Mouse (Mus musculus): Measurements from ENCODE around the gene Zfp706. TPM values are rescaled to one million over a fixed set of nuclear protein-coding genes. Genes with fewer than 3 reads are reported as not detected.

Zfp706 gene
- 23.6 and 65.1 TPM in 2 replicates for total RNA-seq (2012; rRNA removed)

DNA sequence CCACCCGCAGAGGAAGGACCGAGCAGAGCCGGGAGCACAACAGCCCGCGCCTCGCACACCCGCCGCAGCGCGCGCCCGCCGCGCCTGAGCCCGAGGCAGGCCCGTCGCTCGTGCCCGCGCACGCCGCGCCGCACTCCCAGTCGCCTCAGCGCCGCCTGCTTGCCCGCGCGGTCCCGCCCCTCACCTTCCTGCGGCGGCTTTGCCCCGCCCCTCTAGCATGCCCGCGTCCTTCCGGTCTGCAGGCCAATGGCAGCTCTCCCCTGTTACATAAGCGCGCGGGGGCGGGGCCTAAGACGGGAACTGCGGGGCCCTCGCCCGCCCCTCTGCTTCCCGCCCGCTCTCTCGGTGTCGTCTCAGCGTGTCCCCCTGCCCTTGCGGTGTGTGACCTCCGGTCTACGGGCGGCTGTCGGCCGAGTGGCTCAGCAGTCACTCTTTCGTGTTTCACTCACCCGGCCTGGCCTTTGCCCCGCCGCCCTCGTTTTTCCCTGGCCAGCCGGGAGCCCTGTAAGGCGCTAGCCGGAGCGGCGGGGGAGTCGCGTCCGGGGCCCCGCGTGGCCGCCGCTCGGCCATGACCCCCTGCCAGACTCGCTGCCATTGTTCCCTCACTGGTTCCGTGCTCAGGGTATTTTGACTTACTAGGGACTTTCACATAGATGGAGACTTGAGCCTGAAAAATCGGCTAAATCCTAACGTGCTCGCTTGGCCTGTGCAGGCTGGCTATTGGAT, at the start of gene Zfp706:
Zfp706 (minus strand) TSS at position 541 of the 726 bp plus-strand sequence.
- TF ChIP-seq HCFC1 (IDR thresholded peaks at IDR 0.05; ENCODE audit: borderline replicate concordance, insufficient read depth, low read length) (peak; percentile 45; the same call in 1 of the 2 replicates), MAFK (IDR thresholded peaks at IDR 0.05; ENCODE audit: insufficient read depth, low read depth, low read length) (no peak)
- Histone ChIP-seq H3K27ac (ENCODE audit: insufficient read depth, low read depth, low read length, poor library complexity, severe bottlenecking) (peak within 1 kb of the TSS; percentile 98), H3K4me3 (ENCODE audit: insufficient read depth in 1 of 2, low read depth in 1 of 2, low read length in 2 of 2, poor library complexity in 1 of 2, severe bottlenecking in 1 of 2) (peak within 1 kb of the TSS; percentile 97 to 98), H3K9ac (ENCODE audit: insufficient read depth, low read depth, low read length, poor library complexity, severe bottlenecking) (peak within 1 kb of the TSS; percentile 99), H3K9me3 (ENCODE audit: control insufficient read depth, insufficient read depth, low read depth, low read length) (no peaks in the 10 kb centered on the region), H3K4me1 (ENCODE audit: control insufficient read depth in 2 of 2, insufficient read depth in 2 of 2, low read length in 2 of 2, poor library complexity in 1 of 2) (peaks cover 9 to 14% of the 10 kb centered on the region in 2 experiments), H3K36me3 (ENCODE audit: control insufficient read depth, insufficient read depth, low read length, poor library complexity, severe bottlenecking) (peaks cover 6% of the 10 kb centered on the region)
- in situ Hi-C loops (cut with MboI; ENCODE audit: low sequenced_read_pairs in 2 of 2, unreplicated experiment in 2 of 2), result no loop called here
- peak; percentile 95 for DNase-seq (ENCODE audit: low read depth, low spot score)

- H3K4me1 ChIP-seq (ENCODE audit: control insufficient read depth in 2 of 2, insufficient read depth in 2 of 2, low read length in 2 of 2, poor library complexity in 1 of 2), result peaks cover 0 to 2% of the 10 kb centered on the region in 2 experiments; a peak in 1 of 4 replicates
- no peak overlapping the region for H3K27ac ChIP-seq (ENCODE audit: insufficient read depth, low read depth, low read length, poor library complexity, severe bottlenecking)
- H3K36me3 ChIP-seq (ENCODE audit: control insufficient read depth, insufficient read depth, low read length, poor library complexity, severe bottlenecking), result no peaks in the 10 kb centered on the region
- DNase-seq (ENCODE audit: low read depth, low spot score), result no peak
- no peaks in the 10 kb centered on the region; the same call in 1 of the 2 replicates for H3K9me3 ChIP-seq (ENCODE audit: control insufficient read depth, insufficient read depth, low read depth, low read length)
- H3K4me3 ChIP-seq (ENCODE audit: insufficient read depth in 1 of 2, low read depth in 1 of 2, low read length in 2 of 2, poor library complexity in 1 of 2, severe bottlenecking in 1 of 2), result no peak overlapping the region
- H3K9ac ChIP-seq (ENCODE audit: insufficient read depth, low read depth, low read length, poor library complexity, severe bottlenecking), result no peak overlapping the region
- in situ Hi-C loops (cut with MboI; ENCODE audit: low sequenced_read_pairs in 2 of 2, unreplicated experiment in 2 of 2), result no loop called here
- TF ChIP-seq HCFC1 (IDR thresholded peaks at IDR 0.05; ENCODE audit: borderline replicate concordance, insufficient read depth, low read length), result no peak
- TF ChIP-seq CHD2 (IDR thresholded peaks at IDR 0.05; ENCODE audit: low read depth, low read length), result no peak
- no peak for TF ChIP-seq ZC3H11A (IDR thresholded peaks at IDR 0.05; ENCODE audit: borderline replicate concordance, low read depth, low read length)
- TF ChIP-seq ZNF384 (IDR thresholded peaks at IDR 0.05; ENCODE audit: low read depth, low read length), result no peak
- no peak for TF ChIP-seq MAFK (IDR thresholded peaks at IDR 0.05; ENCODE audit: insufficient read depth, low read depth, low read length)
Measured at GRCm38 (mm10) chr15:37054582-37054981, 47.0 kb upstream of the Zfp706 start.

GRCm38 (mm10) chr15:37053085-37053762, 45.7 kb upstream of the Zfp706 start:
- in situ Hi-C loops (cut with MboI; ENCODE audit: low sequenced_read_pairs in 2 of 2, unreplicated experiment in 2 of 2), result no loop called here
- Histone ChIP-seq H3K36me3 (ENCODE audit: control insufficient read depth, insufficient read depth, low read length, poor library complexity, severe bottlenecking) (no peaks in the 10 kb centered on the region), H3K4me1 (ENCODE audit: control insufficient read depth in 2 of 2, insufficient read depth in 2 of 2, low read length in 2 of 2, poor library complexity in 1 of 2) (peaks cover 0 to 2% of the 10 kb centered on the region in 2 experiments; a peak in 1 of 4 replicates), H3K9ac (ENCODE audit: insufficient read depth, low read depth, low read length, poor library complexity, severe bottlenecking) (no peak overlapping the region), H3K4me3 (ENCODE audit: insufficient read depth in 1 of 2, low read depth in 1 of 2, low read length in 2 of 2, poor library complexity in 1 of 2, severe bottlenecking in 1 of 2) (no peak overlapping the region), H3K9me3 (ENCODE audit: control insufficient read depth, insufficient read depth, low read depth, low read length) (no peaks in the 10 kb centered on the region; the same call in 1 of the 2 replicates), H3K27ac (ENCODE audit: insufficient read depth, low read depth, low read length, poor library complexity, severe bottlenecking) (no peak overlapping the region)
- no peak for DNase-seq (ENCODE audit: low read depth, low spot score)
- TF ChIP-seq MAFK (IDR thresholded peaks at IDR 0.05; ENCODE audit: insufficient read depth, low read depth, low read length), result no peak
- TF ChIP-seq ZNF384 (IDR thresholded peaks at IDR 0.05; ENCODE audit: low read depth, low read length), result no peak
- no peak for TF ChIP-seq CHD2 (IDR thresholded peaks at IDR 0.05; ENCODE audit: low read depth, low read length)
- no peak for TF ChIP-seq HCFC1 (IDR thresholded peaks at IDR 0.05; ENCODE audit: borderline replicate concordance, insufficient read depth, low read length)
- no peak for TF ChIP-seq ZC3H11A (IDR thresholded peaks at IDR 0.05; ENCODE audit: borderline replicate concordance, low read depth, low read length)

- no peak for TF ChIP-seq MAFK (IDR thresholded peaks at IDR 0.05; ENCODE audit: insufficient read depth, low read depth, low read length)
- H3K36me3 ChIP-seq (ENCODE audit: control insufficient read depth, insufficient read depth, low read length, poor library complexity, severe bottlenecking), result no peaks in the 10 kb centered on the region
- in situ Hi-C loops (cut with MboI; ENCODE audit: low sequenced_read_pairs in 2 of 2, unreplicated experiment in 2 of 2), result no loop called here
Measured at GRCm38 (mm10) chr15:37047403-37047802, 39.8 kb upstream of the Zfp706 start.

More at GRCm38 (mm10) chr15:37047403-37047802, 39.8 kb upstream of the Zfp706 start:
- Histone ChIP-seq H3K4me3 (ENCODE audit: insufficient read depth in 1 of 2, low read depth in 1 of 2, low read length in 2 of 2, poor library complexity in 1 of 2, severe bottlenecking in 1 of 2) (no peak overlapping the region), H3K9ac (ENCODE audit: insufficient read depth, low read depth, low read length, poor library complexity, severe bottlenecking) (no peak overlapping the region), H3K27ac (ENCODE audit: insufficient read depth, low read depth, low read length, poor library complexity, severe bottlenecking) (no peak overlapping the region), H3K9me3 (ENCODE audit: control insufficient read depth, insufficient read depth, low read depth, low read length) (no peaks in the 10 kb centered on the region), H3K4me1 (ENCODE audit: control insufficient read depth in 2 of 2, insufficient read depth in 2 of 2, low read length in 2 of 2, poor library complexity in 1 of 2) (no peaks in the 10 kb centered on the region)
- DNase-seq (ENCODE audit: low read depth, low spot score), result no peak

Data from ES-E14 (cell line).